Mouse (Mus musculus) myocyte (in vitro differentiated cells): ENCODE measurements around the gene P2rx1.

Experiments used
- CEBPB ChIP-seq: IDR thresholded peaks from 2 replicates; pipeline ENCODE4 v1.6.1; 2011; ENCODE audit warnings: mild to moderate bottlenecking, moderate library complexity; ENCODE audit not compliant: poor library complexity, insufficient read depth, severe bottlenecking
- E2F4 ChIP-seq: IDR thresholded peaks from one replicate; pipeline ENCODE4 v1.6.1; 2011; ENCODE audit warnings: mild to moderate bottlenecking, control low read depth, moderate library complexity; ENCODE audit not compliant: insufficient read depth
- MAX ChIP-seq: IDR thresholded peaks from one replicate; pipeline ENCODE4 v1.6.1; 2011; ENCODE audit warnings: low read depth, mild to moderate bottlenecking, control low read depth
- MYOD1 ChIP-seq, 3 experiments: IDR thresholded peaks; one replicate each; pipeline ENCODE4 v1.6.1; 2011; ENCODE audit warnings: control low read depth in 2 of 3, low read depth in 2 of 3, mild to moderate bottlenecking in 2 of 3, moderate library complexity in 1 of 3; ENCODE audit not compliant: insufficient read length in 2 of 3, control insufficient read depth in 1 of 3
- MYOG ChIP-seq, 3 experiments: IDR thresholded peaks; one replicate each; pipeline ENCODE4 v1.6.1; 2011; ENCODE audit warnings: control low read depth in 2 of 3, low read depth in 2 of 3, mild to moderate bottlenecking in 2 of 3; ENCODE audit not compliant: insufficient read length in 2 of 3, control insufficient read depth in 1 of 3, insufficient read depth in 1 of 3
- POLR2A ChIP-seq: IDR thresholded peaks from one replicate; pipeline ENCODE4 v1.6.1; 2011; ENCODE audit warnings: low read depth, mild to moderate bottlenecking, control low read depth, moderate library complexity; ENCODE audit not compliant: insufficient read length
- POLR2AphosphoS2 ChIP-seq: IDR thresholded peaks from one replicate; pipeline ENCODE4 v1.6.1; 2011; ENCODE audit warnings: low read depth, control low read depth; ENCODE audit not compliant: insufficient read length
- REST ChIP-seq: IDR thresholded peaks from one replicate; pipeline ENCODE4 v1.6.1; 2011; ENCODE audit warnings: mild to moderate bottlenecking, control low read depth, moderate library complexity; ENCODE audit not compliant: insufficient read depth, insufficient read length
- SRF ChIP-seq: IDR thresholded peaks from one replicate; pipeline ENCODE4 v1.6.1; 2011; ENCODE audit warnings: low read depth; ENCODE audit not compliant: control insufficient read depth, insufficient read length
- TCF12 ChIP-seq: IDR thresholded peaks from one replicate; pipeline ENCODE4 v1.6.1; 2011; ENCODE audit warnings: mild to moderate bottlenecking, control low read depth; ENCODE audit not compliant: poor library complexity, insufficient read depth, severe bottlenecking
- TCF3 ChIP-seq: IDR thresholded peaks from one replicate; pipeline ENCODE4 v1.6.1; 2011; ENCODE audit warnings: low read depth, control low read depth; ENCODE audit not compliant: insufficient read length
- USF1 ChIP-seq: IDR thresholded peaks from one replicate; pipeline ENCODE4 v1.6.1; 2011; ENCODE audit warnings: low read depth, mild to moderate bottlenecking, control low read depth, moderate library complexity

GRCm38 (mm10) chr11:72990688-72991087 lies 8.2 kb upstream of the P2rx1 start:
- TF ChIP-seq POLR2A: no peak
- no peak for TF ChIP-seq POLR2AphosphoS2
- no peak for TF ChIP-seq USF1
- no peak for TF ChIP-seq REST
- TF ChIP-seq MAX: no peak
- no peak for TF ChIP-seq E2F4
- no peak for TF ChIP-seq TCF12
- no peak for TF ChIP-seq MYOG (IDR thresholded peaks at IDR 0.05; ENCODE audit: control insufficient read depth in 1 of 3, insufficient read depth in 1 of 3, insufficient read length in 2 of 3, low read depth in 2 of 3)
- TF ChIP-seq MYOD1 (IDR thresholded peaks at IDR 0.05; ENCODE audit: control insufficient read depth in 1 of 3, insufficient read length in 2 of 3, low read depth in 2 of 3): no peak
- TF ChIP-seq CEBPB: no peak
- no peak for TF ChIP-seq TCF3
- TF ChIP-seq SRF: no peak
